Mouse (Mus musculus) heart, adult 2 months (tissue): ENCODE data around the gene Armh4.

ENCODE experiments used
- CTCF ChIP-seq: fragments of 200-600 bp; IDR thresholded peaks from 2 replicates; pipeline ENCODE4 v1.8.1; 2022; ENCODE audit warnings: antibody characterized with exemption, mild to moderate bottlenecking, moderate library complexity
- EP300 ChIP-seq: fragments of 200-500 bp; IDR thresholded peaks from 2 replicates; pipeline ENCODE4 v1.6.1; 2011; ENCODE audit warnings: low read depth, low read length, control low read depth; ENCODE audit not compliant: insufficient read depth
- POLR2A ChIP-seq: fragments of 200-500 bp; IDR thresholded peaks from 2 replicates; pipeline ENCODE4 v1.6.1; 2011; ENCODE audit warnings: mild to moderate bottlenecking, low read depth, low read length, control low read depth; ENCODE audit not compliant: insufficient read depth

- no peak for TF ChIP-seq EP300
- TF ChIP-seq CTCF, result no peak
- no peak for TF ChIP-seq POLR2A
Observed at GRCm38 (mm10) chr14:49626055-49626454, 157.1 kb downstream of the Armh4 start.
